10 mouse cellular contexts compared by ENCODE assay signal in genomic region chr1:89750495-89750894, GRCm38 (mm10).
DNase-seq lines count a peak whose midpoint lies in the region; ATAC-seq and TF ChIP-seq lines count a peak whose summit lies in the region.
"Had no signal": no experiment of that assay in that cellular context is flagged by ENCODE, and none has a peak within 500 bp of the region (broad histone marks: within the 10 kb centered on the region; RNA-seq: fewer than 3 reads in every experiment).

No protein-coding gene starts in this region.

- no peaks in the 10 kb centered on the region for H3K27me3 ChIP-seq in lung, embryonic 14.5 days (ENCODE audit: insufficient read depth, low read length)
- peaks cover 99% of the 10 kb centered on the region for H3K27me3 ChIP-seq in forebrain, embryonic 10.5 days (ENCODE audit: poor library complexity, severe bottlenecking)
- H3K27me3 ChIP-seq in kidney, embryonic 14.5 days (ENCODE audit: control insufficient read depth, insufficient read depth, low read length), result no peaks in the 10 kb centered on the region; the same call in none of the 2 replicates
- no peaks in the 10 kb centered on the region for H3K27me3 ChIP-seq in midbrain, embryonic 16.5 days (ENCODE audit: control insufficient read depth, insufficient read depth, low read depth, low read length)
- H3K27me3 ChIP-seq: liver, embryonic 15.5 days had no signal

- H3K4me1 ChIP-seq in lung, embryonic 14.5 days (ENCODE audit: insufficient read depth), result peaks cover 7% of the 10 kb centered on the region; the same call in 1 of the 2 replicates
- H3K4me1 ChIP-seq in lung, adult 2 months (ENCODE audit: control insufficient read depth, insufficient read depth, low read length), result 0 out of 2 replicates have a peak, but pooled peaks cover 3% of the 10 kb centered on the region
- H3K4me1 ChIP-seq in forebrain, embryonic 10.5 days, result peaks cover 27% of the 10 kb centered on the region
- H3K4me1 ChIP-seq in kidney, embryonic 14.5 days (ENCODE audit: control insufficient read depth, insufficient read depth, low read length), result peaks cover 15% of the 10 kb centered on the region; the same call in 1 of the 2 replicates
- peaks cover 23% of the 10 kb centered on the region for H3K4me1 ChIP-seq in midbrain, embryonic 16.5 days (ENCODE audit: control insufficient read depth, insufficient read depth, low read length)
- H3K4me1 ChIP-seq: liver, embryonic 15.5 days had no signal

- no peaks in the 10 kb centered on the region for H3K36me3 ChIP-seq in lung, embryonic 14.5 days (ENCODE audit: insufficient read depth)
- H3K36me3 ChIP-seq in forebrain, embryonic 10.5 days (replicated peaks), result peaks cover 16% of the 10 kb centered on the region
- no peaks in the 10 kb centered on the region for H3K36me3 ChIP-seq in kidney, embryonic 14.5 days (ENCODE audit: control insufficient read depth, insufficient read depth, low read length)
- H3K36me3 ChIP-seq in midbrain, embryonic 16.5 days (ENCODE audit: control insufficient read depth, insufficient read depth, low read length), result no peaks in the 10 kb centered on the region
- H3K36me3 ChIP-seq: liver, embryonic 15.5 days had no signal

- DNase-seq in lung, embryonic 14.5 days, result peak; percentile 27
- no peak for DNase-seq in lung, adult 2 months
- DNase-seq in forebrain, embryonic 10.5 days (ENCODE audit: extremely low spot score, low spot score), result peak; percentile 41
- DNase-seq in spleen, adult 12 weeks (ENCODE audit: low spot score), result no peak
- DNase-seq in spleen, postnatal 36 days (ENCODE audit: low spot score in 2 of 2), result no peak
- no peak for DNase-seq in lung, postnatal 36 days
- DNase-seq: cerebellum, adult 18-20 months had no signal

- WGBS in lung, embryonic 14.5 days, result 6% methylated on average over 9 of the region's 9 CpGs
- WGBS in lung, adult 2 months, result 35% methylated on average over 9 of the region's 9 CpGs
- 8% methylated on average over 9 of the region's 9 CpGs for WGBS in forebrain, embryonic 10.5 days
- 4% methylated on average over 9 of the region's 9 CpGs for WGBS in kidney, embryonic 14.5 days
- 2% methylated on average over 9 of the region's 9 CpGs for WGBS in midbrain, embryonic 16.5 days

- no peaks in the 10 kb centered on the region for H3K9me3 ChIP-seq in lung, embryonic 14.5 days (ENCODE audit: low read depth, low read length)
- H3K9me3 ChIP-seq in forebrain, embryonic 10.5 days, result no peaks in the 10 kb centered on the region; the same call in 1 of the 2 replicates
- no peaks in the 10 kb centered on the region for H3K9me3 ChIP-seq in kidney, embryonic 14.5 days (ENCODE audit: control insufficient read depth, low read length)
- no peaks in the 10 kb centered on the region for H3K9me3 ChIP-seq in midbrain, embryonic 16.5 days (replicated peaks; ENCODE audit: control insufficient read depth, low read length, poor library complexity, severe bottlenecking)
- H3K9me3 ChIP-seq: liver, embryonic 15.5 days had no signal

- no peak for TF ChIP-seq POLR2A in lung, adult 2 months (IDR thresholded peaks at IDR 0.05; ENCODE audit: borderline replicate concordance, extremely low read depth, low read depth, low read length)

- H3K9ac ChIP-seq in lung, embryonic 14.5 days, result no peak overlapping the region
- no peak overlapping the region for H3K9ac ChIP-seq in kidney, embryonic 14.5 days (ENCODE audit: low read depth, low read length)
- no peak overlapping the region for H3K9ac ChIP-seq in midbrain, embryonic 16.5 days (ENCODE audit: low read depth, low read length)
- H3K9ac ChIP-seq: liver, embryonic 15.5 days had no signal

- peak overlapping the region; percentile 47 for H3K4me2 ChIP-seq in lung, embryonic 14.5 days
- peak overlapping the region; percentile 36 for H3K4me2 ChIP-seq in kidney, embryonic 14.5 days (replicated peaks; ENCODE audit: low read depth, low read length)
- peak overlapping the region; percentile 39 for H3K4me2 ChIP-seq in midbrain, embryonic 16.5 days (ENCODE audit: low read length)
- H3K4me2 ChIP-seq: liver, embryonic 15.5 days had no signal

- H3K27ac ChIP-seq in lung, embryonic 14.5 days (ENCODE audit: low read depth), result no peak overlapping the region
- H3K27ac ChIP-seq in forebrain, embryonic 10.5 days, result no peak overlapping the region
- no peak overlapping the region for H3K27ac ChIP-seq in kidney, embryonic 14.5 days (ENCODE audit: low read depth, low read length)
- peak overlapping the region; percentile 47 for H3K27ac ChIP-seq in midbrain, embryonic 16.5 days (ENCODE audit: low read length)
- H3K27ac ChIP-seq: liver, embryonic 15.5 days had no signal

- TF ChIP-seq CTCF in lung, embryonic 14.5 days (IDR thresholded peaks at IDR 0.05; ENCODE audit: low read depth), result no peak
- TF ChIP-seq CTCF in lung, adult 2 months (IDR thresholded peaks at IDR 0.05; ENCODE audit: insufficient read depth, low read length), result no peak

- no peak for ATAC-seq in lung, embryonic 14.5 days (ENCODE audit: insufficient read depth)
- ATAC-seq in kidney, embryonic 14.5 days (ENCODE audit: low FRiP score, low TSS enrichment), result peak; percentile 65
- ATAC-seq in midbrain, embryonic 16.5 days, result peak; percentile 46

- no peak overlapping the region for H3K4me3 ChIP-seq in lung, embryonic 14.5 days (ENCODE audit: low read depth, low read length)
- H3K4me3 ChIP-seq in lung, adult 2 months (replicated peaks; ENCODE audit: extremely low read depth, low read depth, low read length), result no peak overlapping the region
- peak overlapping the region; percentile 34 for H3K4me3 ChIP-seq in forebrain, embryonic 10.5 days
- H3K4me3 ChIP-seq in kidney, embryonic 14.5 days (ENCODE audit: low read length), result no peak overlapping the region
- H3K4me3 ChIP-seq in midbrain, embryonic 16.5 days (ENCODE audit: low read depth, low read length), result no peak overlapping the region
- H3K4me3 ChIP-seq: liver, embryonic 15.5 days had no signal

Comparison
In these comparisons a context has a peak if more than half of its experiments do, and no peak if none do; other contexts are left out.
1. DNase-seq: peak in lung, embryonic 14.5 days (single experiment) and forebrain, embryonic 10.5 days (single experiment); none in lung, adult 2 months (single experiment), spleen, adult 12 weeks (single experiment), spleen, postnatal 36 days (0 of 2) and lung, postnatal 36 days (single experiment).
2. Peak in every context shown above with its lines, with median percentiles within 50 percentile points of each other: H3K4me2 ChIP-seq.